Mouse (Mus musculus) erythroblast, embryonic 14.5 days (primary cell): ENCODE data around the gene Dnaic2. TPM values are rescaled to one million over a fixed set of nuclear protein-coding genes. Genes with fewer than 3 reads are reported as not detected.

Experiments
- H3K27me3 ChIP-seq: 2 replicates; pipeline ENCODE4 v1.6.1; 2012; ENCODE audit warnings: inconsistent platforms; ENCODE audit not compliant: control insufficient read depth
- H3K36me3 ChIP-seq: 2 replicates; pipeline ENCODE4 v1.6.1; 2012; ENCODE audit warnings: mild to moderate bottlenecking, inconsistent platforms; ENCODE audit not compliant: control insufficient read depth
- H3K4me1 ChIP-seq: 2 replicates; pipeline ENCODE4 v1.6.1; 2012; ENCODE audit warnings: inconsistent platforms; ENCODE audit not compliant: control insufficient read depth
- H3K4me3 ChIP-seq: replicated peaks from 2 replicates; pipeline ENCODE3; 2012; ENCODE audit warnings: moderate library complexity, mild to moderate bottlenecking, inconsistent platforms
- H3K9me3 ChIP-seq: 2 replicates; pipeline ENCODE4 v1.6.1; 2012; ENCODE audit warnings: low read length, inconsistent platforms, mixed read lengths; ENCODE audit not compliant: control insufficient read depth
- GATA1 ChIP-seq: IDR thresholded peaks from 2 replicates; pipeline ENCODE4 v1.6.1; 2012; ENCODE audit warnings: low read length, inconsistent platforms, mixed read lengths
- TAL1 ChIP-seq: IDR thresholded peaks from 3 replicates; pipeline ENCODE4 v1.6.1; 2012; ENCODE audit warnings: low read length, inconsistent platforms, mixed read lengths
- polyA plus RNA-seq: library from polyadenylated mRNA; stranded (reverse); fragments of >175 nt; gene quantifications from 2 replicates; pipeline ENCODE4 v1.2.3, GENCODE M21; 2012

Dnaic2 gene
- polyA plus RNA-seq, 1 experiment, result not detected

- H3K4me3 ChIP-seq, result no peak overlapping the region
- H3K27me3 ChIP-seq, result no peaks in the 10 kb centered on the region
- no peaks in the 10 kb centered on the region for H3K9me3 ChIP-seq
- no peak for TF ChIP-seq GATA1
- no peak for TF ChIP-seq TAL1
- peaks cover 6% of the 10 kb centered on the region for H3K4me1 ChIP-seq
- H3K36me3 ChIP-seq, result no peaks in the 10 kb centered on the region
Observed at GRCm38 (mm10) chr11:114685526-114686040, 41.6 kb upstream of the Dnaic2 start.

DNA sequence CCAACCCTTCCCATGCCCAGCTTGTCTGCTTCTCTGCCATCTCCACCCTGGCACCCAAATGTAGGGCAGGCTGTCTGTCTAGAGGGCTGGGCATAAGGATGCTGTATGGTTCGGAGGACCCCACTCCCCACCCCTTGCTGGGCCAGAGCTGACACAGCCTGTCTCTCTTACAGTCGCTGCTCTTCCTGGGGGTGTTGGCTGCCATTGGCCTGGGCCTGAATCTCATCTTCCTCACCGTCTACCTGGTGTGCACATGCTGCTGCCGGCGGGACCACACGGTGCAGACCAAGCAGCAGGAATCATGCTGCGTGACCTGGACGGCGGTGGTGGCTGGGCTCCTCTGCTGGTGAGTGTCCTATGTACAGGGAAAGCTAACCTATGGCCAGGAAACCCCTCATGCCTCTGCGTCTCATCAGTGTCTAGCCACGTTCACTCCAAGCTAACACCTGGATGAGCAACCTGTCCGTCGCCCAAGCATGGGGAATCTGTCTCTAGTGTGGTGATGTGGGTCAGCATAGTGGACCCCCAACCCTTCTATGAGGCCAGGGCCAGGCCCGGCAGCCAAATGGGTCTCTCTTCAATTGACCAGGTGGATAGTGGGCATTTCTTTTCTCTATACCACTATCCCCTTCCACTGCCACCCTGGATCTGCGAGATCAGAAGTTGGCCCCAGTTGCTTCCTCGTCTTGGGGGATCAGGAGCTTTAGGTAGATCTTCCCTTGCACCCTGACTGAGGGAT, 40.8 kb upstream of the Dnaic2 start:
- H3K36me3 ChIP-seq, result no peaks in the 10 kb centered on the region
- TF ChIP-seq TAL1 (no peak), GATA1 (no peak)
- H3K4me1 ChIP-seq, result peaks cover 6% of the 10 kb centered on the region
- no peaks in the 10 kb centered on the region for H3K9me3 ChIP-seq
- H3K27me3 ChIP-seq, result no peaks in the 10 kb centered on the region
- H3K4me3 ChIP-seq, result no peak overlapping the region

DNA sequence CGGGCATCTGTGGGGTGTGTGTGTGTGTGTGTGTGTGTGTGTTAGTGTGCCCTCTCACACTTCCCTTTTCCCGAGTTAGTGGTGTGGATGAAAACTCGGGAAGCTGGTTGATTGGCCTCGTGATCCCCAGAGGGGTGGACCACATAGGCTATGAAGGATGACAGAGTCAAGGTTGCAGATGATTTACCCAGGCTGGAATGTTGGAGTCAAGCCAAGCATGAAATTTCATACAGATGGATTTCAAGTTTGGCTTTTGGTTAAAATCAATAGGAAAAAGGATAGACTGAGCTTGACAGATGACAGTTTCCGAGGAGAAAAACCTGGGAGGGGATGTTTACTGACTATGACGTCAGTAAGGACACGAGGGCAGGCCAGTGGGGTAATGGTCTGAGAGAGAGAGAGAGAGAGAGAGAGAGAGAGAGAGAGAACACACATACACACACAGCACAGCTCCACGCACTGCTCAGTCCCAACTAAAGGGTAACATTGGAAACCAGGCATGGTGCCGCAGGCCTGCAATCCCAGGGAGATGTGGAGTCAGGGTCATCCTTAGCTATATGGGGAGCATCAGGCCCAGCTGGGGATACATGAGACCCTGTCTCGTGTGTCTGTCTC, 39.5 kb upstream of the Dnaic2 start:
- no peaks in the 10 kb centered on the region for H3K36me3 ChIP-seq
- no peak overlapping the region for H3K4me3 ChIP-seq
- H3K9me3 ChIP-seq, result no peaks in the 10 kb centered on the region
- TF ChIP-seq TAL1 (no peak), GATA1 (no peak)
- peaks cover 7% of the 10 kb centered on the region for H3K4me1 ChIP-seq
- no peaks in the 10 kb centered on the region for H3K27me3 ChIP-seq

GRCm38 (mm10) chr11:114688729-114689128, 38.5 kb upstream of the Dnaic2 start:
- Histone ChIP-seq H3K4me1 (peaks cover 5% of the 10 kb centered on the region), H3K4me3 (no peak overlapping the region), H3K27me3 (no peaks in the 10 kb centered on the region), H3K9me3 (no peaks in the 10 kb centered on the region), H3K36me3 (no peaks in the 10 kb centered on the region)
- no peak for TF ChIP-seq GATA1
- TF ChIP-seq TAL1, result no peak

DNA sequence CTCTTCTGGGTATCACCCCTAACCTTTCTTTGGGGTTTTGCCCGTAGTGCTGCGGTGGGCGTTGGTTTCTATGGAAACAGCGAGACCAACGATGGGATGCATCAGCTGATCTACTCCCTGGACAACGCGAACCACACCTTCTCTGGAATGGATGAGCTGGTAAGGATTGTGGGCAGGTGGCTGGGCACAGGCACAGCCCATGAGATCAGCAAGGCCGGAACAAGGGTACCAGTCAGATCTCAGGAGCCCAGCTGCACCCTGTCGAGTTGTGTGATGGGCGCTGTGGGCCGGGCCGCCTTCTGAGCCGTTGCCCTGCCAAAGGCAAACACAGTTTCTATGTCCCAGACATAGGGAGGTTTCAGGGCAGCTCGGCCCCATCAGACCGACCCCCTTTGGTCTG, 37.0 kb upstream of the Dnaic2 start:
- TF ChIP-seq TAL1, result no peak
- TF ChIP-seq GATA1, result no peak
- no peaks in the 10 kb centered on the region for H3K36me3 ChIP-seq
- peaks cover 2% of the 10 kb centered on the region for H3K4me1 ChIP-seq
- no peak overlapping the region for H3K4me3 ChIP-seq
- no peaks in the 10 kb centered on the region for H3K9me3 ChIP-seq
- H3K27me3 ChIP-seq, result no peaks in the 10 kb centered on the region

DNA sequence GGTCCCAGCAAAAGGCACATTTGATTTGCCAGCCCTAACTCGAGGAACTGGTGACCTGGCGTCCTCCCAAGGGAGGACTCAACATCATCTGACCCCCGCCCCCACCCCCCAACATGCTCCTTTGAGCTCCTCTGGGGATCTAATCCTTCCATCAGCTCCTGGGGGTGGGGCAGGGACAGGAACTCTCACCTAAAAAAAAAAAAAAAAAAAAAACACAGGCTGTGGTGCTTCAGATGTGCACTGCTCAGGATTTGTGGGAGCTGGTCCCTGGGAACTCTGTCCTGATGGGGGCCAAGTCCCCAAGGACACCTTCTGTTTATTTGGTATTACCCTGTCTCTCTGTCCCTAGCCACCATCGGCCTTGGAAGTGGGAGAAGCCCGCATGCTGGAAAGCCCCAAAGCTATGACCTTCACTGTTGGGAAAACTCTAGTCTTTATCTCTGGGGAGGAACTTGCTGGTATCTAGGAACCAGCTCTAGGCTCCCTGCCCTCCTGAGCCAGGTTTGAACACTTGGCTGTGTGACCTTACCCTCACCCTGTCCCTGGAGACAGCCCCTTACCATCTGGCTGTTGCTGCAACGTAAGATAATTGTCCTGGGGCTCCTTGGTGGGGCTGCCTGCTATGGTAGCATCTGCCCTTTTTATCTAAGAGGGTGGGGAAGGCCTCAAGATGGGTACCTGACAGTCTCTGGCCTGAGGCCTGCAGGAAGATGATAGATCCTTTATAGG, 35.6 kb upstream of the Dnaic2 start:
- peaks cover 2% of the 10 kb centered on the region for H3K4me1 ChIP-seq
- TF ChIP-seq GATA1 (no peak), TAL1 (no peak)
- H3K36me3 ChIP-seq, result peaks cover 1% of the 10 kb centered on the region; the same call in 1 of the 2 replicates

DNA sequence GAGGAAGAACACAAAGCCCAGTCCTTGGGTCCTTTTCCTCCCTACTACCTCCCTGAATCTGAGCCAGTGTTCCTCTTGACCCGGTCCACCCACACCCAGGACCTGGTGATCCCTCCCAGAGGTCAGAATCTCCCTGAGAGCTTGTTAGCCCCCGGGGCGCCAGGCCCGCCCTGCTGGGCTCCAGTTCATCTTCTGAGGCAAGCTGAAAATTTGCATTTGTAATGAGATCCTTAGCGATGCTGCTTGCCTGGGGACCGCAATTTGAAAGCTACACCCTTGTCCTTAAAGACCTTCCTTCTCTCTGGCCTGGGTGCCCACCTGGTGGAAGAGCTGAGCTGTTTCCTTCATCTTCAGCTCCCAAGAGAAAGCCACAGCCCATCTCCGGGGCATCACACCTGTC, 34.6 kb upstream of the Dnaic2 start:
- no peaks in the 10 kb centered on the region for H3K9me3 ChIP-seq

More for the DNA sequence above, 35.6 kb upstream of the Dnaic2 start:
- H3K4me3 ChIP-seq, result no peak overlapping the region
- H3K27me3 ChIP-seq, result no peaks in the 10 kb centered on the region
- H3K9me3 ChIP-seq, result no peaks in the 10 kb centered on the region

DNA sequence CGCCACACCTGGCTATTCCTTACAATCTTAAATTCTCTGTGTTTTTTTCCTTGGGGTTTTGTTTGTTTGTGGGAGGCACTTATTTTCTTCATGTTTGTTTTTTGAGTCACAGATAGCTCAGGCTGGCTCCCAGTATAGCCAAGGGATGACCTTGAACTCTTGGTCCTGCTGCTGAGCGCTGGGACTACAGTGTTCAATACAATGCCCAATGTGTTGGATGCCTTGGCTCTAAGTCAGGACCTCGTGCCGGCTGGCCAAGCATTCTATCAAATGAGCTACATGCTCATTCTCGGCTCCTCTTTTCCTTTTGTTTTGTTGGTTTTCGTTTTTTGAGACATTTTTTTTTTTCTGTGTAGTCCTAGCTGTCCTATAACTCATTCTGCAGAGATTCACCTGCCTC, 33.8 kb upstream of the Dnaic2 start:
- Histone ChIP-seq H3K4me1 (peaks cover 2% of the 10 kb centered on the region), H3K36me3 (peaks cover 2% of the 10 kb centered on the region; the same call in 1 of the 2 replicates), H3K4me3 (no peak overlapping the region), H3K27me3 (no peaks in the 10 kb centered on the region), H3K9me3 (no peaks in the 10 kb centered on the region)
- no peak for TF ChIP-seq GATA1
- no peak for TF ChIP-seq TAL1

More for the DNA sequence above, 34.6 kb upstream of the Dnaic2 start:
- H3K4me3 ChIP-seq, result no peak overlapping the region
- H3K36me3 ChIP-seq, result peaks cover 2% of the 10 kb centered on the region; the same call in 1 of the 2 replicates
- TF ChIP-seq GATA1 (no peak), TAL1 (no peak)
- H3K27me3 ChIP-seq, result no peaks in the 10 kb centered on the region
- H3K4me1 ChIP-seq, result peaks cover 2% of the 10 kb centered on the region

DNA sequence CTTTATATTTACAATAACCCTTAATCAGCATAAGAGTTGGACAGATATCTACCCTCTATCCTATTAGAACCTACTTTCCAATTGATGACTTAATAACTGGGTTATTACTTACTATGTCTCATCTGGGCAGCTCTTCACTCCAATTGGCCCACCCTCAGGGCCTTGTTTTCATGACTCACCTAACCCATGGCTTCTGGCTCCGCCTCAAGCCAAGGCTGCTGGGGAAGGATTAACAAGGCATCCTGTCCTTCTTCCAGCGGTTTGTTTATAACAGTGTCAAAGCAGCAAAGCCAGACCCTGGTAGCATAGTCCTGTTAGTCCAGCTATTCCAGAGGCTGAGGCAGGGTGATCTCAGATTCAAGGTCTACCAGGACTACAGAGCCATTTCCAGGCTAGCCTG, 32.8 kb upstream of the Dnaic2 start:
- H3K36me3 ChIP-seq, result peaks cover 2% of the 10 kb centered on the region; the same call in 1 of the 2 replicates
- H3K27me3 ChIP-seq, result no peaks in the 10 kb centered on the region
- no peak overlapping the region for H3K4me3 ChIP-seq
- H3K4me1 ChIP-seq, result peaks cover 2% of the 10 kb centered on the region
- TF ChIP-seq TAL1 (no peak), GATA1 (no peak)
- H3K9me3 ChIP-seq, result no peaks in the 10 kb centered on the region
